Mouse (Mus musculus): ENCODE results near the gene Rbpms2.

DNA sequence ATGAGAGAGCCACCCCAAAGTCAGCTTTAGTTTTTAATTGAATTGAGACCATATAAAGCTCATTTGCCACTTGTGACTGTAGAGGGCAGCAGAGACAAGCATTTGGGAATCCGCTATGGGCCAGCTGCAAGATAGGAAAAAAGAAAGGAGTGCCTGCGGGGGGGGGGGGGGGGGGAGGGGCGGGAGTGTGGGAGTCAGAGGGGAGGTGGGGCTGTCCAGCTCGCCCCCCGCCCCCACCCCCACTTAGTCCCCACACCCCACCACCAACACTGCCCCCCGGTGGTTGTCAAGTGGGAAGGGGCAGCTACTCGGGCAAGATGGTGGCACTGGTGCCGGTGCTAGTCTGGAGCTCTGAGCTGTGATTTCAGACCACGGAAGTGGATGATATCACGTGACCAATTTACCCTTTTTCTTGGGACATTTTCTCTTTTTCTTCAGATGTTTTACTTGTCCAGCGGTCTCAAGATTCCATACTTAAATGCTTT, 30.6 kb upstream of the Rbpms2 start:
- TF ChIP-seq ZNF384 (IDR thresholded peaks at IDR 0.05; ENCODE audit: low read depth, low read length) (no peak), ZC3H11A (IDR thresholded peaks at IDR 0.05; ENCODE audit: borderline replicate concordance, low read depth, low read length) (peak; percentile 41; the same call in 1 of the 2 replicates), CHD2 (IDR thresholded peaks at IDR 0.05; ENCODE audit: low read depth, low read length) (no peak), MAFK (IDR thresholded peaks at IDR 0.05; ENCODE audit: insufficient read depth, low read depth, low read length) (no peak), HCFC1 (IDR thresholded peaks at IDR 0.05; ENCODE audit: borderline replicate concordance, insufficient read depth, low read length) (no peak)

Data from ES-E14 (cell line).